Mouse (Mus musculus) adrenal gland, postnatal 4 days (tissue): ENCODE data around the gene Rfc4. TPM values are rescaled to one million over a fixed set of nuclear protein-coding genes. Genes with fewer than 3 reads are reported as not detected.

ENCODE experiments used
- DNase-seq, 2 experiments: peaks; one replicate each; pipeline ENCODE4 v3.0.0; 2021 to 2022; ENCODE audit warnings: low spot score in 2 of 2, mixed read lengths in 2 of 2
- long read RNA-seq, 2 experiments: library from polyadenylated mRNA; stranded (forward); transcript quantifications; one replicate each; pipeline ENCODE4 v2.0.0; 2021
- total RNA-seq, 2 experiments: library from RNA; stranded (reverse); gene quantifications; 2 replicates each; pipeline ENCODE4 v1.2.3; 2021

The Rfc4 gene
- total RNA-seq, result 10 to 100 TPM; 24.2 to 25.5 TPM
- long read RNA-seq, experiment 1, transcript Rfc4-201 (11 exons, 1,228 nt), result major isoform, 16 of 23 reads
- long read RNA-seq, experiment 1, partial matches to known transcripts, result 4 of 23 reads
- long read RNA-seq, experiment 1, other reads (novel, unspliced or antisense), result 3 of 23 reads
- long read RNA-seq, experiment 2, transcript Rfc4-201 (11 exons, 1,228 nt), result major isoform, 40 of 50 reads
- long read RNA-seq, experiment 2, partial matches to known transcripts, result 2 of 50 reads
- long read RNA-seq, experiment 2, other reads (novel, unspliced or antisense), result 8 of 50 reads

DNA sequence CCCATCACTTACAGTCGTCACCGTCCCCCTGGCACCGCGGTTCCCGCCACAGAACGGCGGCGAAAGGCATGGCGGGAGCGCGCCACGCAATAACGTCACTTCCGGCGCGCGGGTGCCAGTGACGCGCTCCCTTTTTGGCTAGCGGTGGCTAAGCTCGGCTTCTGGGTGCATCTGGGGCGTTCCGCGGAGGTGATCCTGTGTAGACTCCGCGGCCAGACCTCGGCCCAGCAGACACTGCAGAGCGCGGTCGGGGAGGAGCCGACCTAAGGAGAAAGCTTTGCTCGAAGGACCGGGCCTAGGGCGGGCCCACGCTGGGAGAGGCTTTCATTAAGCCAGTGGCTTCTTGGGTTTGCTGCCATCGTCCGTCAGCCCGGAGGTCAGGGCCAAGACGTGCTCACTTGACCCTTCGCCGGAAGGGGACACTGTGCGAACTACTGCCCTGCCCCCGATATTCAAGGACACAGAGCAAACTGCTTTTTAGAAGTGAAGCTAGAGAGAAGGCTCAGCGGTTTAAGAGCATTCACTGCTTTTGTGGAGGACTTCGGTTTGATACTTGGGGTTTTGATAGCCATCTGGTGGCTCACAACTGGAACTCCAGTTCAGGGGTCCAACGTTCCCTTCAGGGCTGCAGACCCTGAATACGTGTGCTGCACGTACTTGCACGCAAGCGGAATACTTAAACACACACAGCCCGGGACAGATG lies at the start of gene Rfc4:
Rfc4 (minus strand) TSS at position 65 of the 703 bp plus-strand sequence.
- peak; percentile 82 to 85 for DNase-seq

GRCm38 (mm10) chr16:23175956-23176355 lies 48.4 kb upstream of the Rfc4 start:
- no peak for DNase-seq

DNA sequence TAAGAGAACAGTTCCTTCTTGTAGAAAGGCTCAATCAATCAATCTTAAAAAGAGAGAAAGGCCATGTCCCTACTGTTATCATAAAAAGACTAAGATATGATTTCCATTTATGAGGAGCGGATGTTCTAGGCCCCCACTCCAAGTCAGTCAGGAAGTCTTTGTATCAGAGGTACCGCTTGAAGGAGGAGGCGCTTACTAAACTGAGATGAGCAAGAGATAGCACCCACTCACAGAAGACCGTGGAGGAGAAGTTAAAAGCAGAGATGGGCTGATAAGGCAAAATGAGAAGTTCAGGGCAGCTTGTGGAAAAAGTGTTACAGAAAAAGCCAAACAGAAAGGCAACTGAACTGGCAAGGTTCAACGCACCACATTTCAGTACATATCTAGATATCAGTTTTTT lies 47.3 kb upstream of the Rfc4 start:
- DNase-seq, result no peak

DNA sequence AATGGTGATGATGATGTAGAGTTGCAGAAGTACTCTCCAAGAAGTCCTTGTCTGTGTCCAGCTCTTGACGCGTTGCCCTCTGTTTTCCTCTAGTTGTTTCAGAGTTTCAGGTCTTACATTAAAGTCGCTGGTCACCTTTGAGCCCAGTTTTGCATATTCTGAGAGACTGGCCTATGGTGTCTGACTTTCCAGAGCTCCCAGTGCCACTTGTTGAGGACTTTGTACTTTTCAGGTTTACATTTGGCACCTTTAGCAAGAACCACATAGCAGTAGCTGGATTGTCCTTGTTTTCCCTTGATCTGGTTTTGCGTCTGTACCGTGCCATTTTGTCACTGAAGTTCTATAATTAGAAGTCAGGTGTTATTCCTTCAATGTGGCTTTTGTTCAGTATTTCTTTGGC lies 46.4 kb upstream of the Rfc4 start:
- DNase-seq, result no peak

DNA sequence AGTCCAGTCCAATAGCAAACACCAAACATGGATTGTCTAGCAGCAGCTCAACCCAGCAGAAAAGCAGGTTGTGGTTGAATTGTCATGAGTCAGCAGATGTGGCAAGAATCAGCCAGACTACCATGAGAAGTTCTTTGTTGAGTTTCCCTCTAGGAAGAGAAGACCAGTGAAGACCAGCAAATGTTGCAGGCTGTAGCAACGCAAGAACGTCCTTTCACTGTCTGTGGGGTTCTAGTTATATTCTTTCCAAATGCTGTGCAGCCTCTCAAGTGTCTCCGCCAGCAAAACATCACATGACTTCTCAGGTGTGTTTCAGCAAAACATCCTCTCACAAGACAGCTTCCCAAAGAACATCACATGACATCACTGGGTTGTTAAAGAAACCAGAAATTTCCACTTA lies 43.3 kb upstream of the Rfc4 start:
- no peak for DNase-seq

DNA sequence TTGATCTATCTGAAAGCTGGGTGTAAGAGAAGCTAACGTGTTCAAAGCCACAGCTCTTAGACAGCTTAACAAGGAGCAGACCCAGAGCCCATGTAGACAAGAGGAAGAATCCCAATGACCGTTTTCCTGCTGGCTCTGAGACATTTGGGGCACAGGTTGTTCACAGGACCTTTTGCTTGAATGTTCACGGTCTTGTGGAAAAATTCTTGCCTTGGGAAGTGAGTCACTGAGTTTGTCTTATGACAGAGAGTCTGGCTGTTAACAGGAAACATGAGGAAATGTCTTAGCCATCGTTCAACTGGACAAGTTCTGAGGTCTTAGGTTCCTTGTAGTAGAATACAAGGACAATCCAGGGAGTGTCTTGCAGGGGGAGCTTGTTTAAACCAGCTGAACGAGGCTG lies 39.5 kb upstream of the Rfc4 start:
- no peak for DNase-seq

GRCm38 (mm10) chr16:23166646-23167045 lies 39.1 kb upstream of the Rfc4 start:
- no peak for DNase-seq

DNA sequence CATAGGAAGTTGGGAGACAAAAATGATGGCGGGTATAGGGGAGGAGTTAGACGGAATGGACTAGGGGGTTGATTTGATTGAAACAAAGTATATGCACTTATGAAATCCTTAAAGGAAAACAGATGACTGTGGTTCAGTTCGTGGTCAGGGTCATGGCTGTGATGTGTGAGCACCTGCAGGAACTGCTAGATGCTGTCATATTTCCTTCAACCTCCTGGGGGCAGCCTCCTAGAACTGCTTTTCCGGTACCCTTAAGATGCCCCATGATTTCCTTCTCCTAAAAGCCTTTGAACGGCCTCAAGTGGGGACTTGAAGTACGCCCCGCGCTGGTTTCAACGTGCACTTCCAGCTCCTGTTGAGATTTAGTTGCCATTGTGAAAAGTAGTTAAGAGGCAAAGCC lies 37.9 kb upstream of the Rfc4 start:
- no peak for DNase-seq

GRCm38 (mm10) chr16:23164443-23164842 lies 36.9 kb upstream of the Rfc4 start:
- no peak for DNase-seq

DNA sequence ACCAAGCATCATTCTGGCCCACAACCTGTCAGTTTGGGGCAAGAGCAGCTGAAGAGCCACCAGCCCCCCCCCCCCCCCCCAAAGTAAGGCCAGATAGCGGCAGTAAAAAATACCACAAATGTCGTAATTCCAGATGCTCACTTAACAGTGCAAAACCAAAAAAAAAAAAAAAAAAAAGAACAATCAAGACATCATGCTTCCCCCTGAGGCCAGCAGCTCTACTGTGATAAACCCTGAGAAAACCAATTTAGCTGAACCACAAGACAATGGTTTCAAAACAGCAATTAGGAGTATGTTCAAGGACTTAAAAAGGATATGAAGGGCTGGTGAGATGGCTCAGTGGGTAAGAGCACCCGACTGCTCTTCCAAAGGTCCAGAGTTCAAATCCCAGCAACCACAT lies 34.6 kb upstream of the Rfc4 start:
- DNase-seq, result no peak

GRCm38 (mm10) chr16:23159749-23160148 lies 32.2 kb upstream of the Rfc4 start:
- no peak for DNase-seq

GRCm38 (mm10) chr16:23158957-23159356 lies 31.4 kb upstream of the Rfc4 start:
- no peak for DNase-seq

GRCm38 (mm10) chr16:23158292-23158691 lies 30.8 kb upstream of the Rfc4 start:
- DNase-seq, result no peak

DNA sequence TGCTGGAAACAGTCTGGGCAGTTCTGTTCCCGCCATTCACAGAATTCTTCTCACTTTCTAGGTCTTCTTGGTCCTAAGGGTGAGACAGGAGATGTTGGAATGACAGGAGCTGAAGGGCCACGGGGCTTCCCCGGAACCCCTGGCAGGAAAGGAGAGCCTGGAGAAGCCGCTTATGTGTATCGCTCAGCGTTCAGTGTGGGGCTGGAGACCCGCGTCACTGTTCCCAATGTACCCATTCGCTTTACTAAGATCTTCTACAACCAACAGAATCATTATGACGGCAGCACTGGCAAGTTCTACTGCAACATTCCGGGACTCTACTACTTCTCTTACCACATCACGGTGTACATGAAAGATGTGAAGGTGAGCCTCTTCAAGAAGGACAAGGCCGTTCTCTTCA lies 29.5 kb upstream of the Rfc4 start:
- no peak for DNase-seq

DNA sequence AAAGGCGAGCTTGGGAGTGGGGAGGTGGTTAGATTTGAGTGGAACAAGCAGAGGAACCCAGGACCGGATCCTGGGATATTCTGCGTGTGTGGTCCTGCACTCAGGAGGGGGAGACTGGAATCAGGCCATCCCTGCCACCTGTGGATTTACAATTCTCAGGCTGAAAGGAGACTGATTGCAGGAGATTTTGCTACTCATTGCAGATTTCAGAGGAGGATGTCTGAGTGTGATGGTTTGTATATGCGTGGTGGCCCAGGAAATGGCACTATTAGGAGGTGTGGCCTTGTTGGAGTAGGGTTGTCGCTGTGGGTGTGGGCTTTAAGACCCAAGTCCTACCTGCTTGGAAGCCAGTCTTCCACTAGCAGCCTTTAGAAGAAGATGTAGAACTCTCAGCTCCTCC lies 26.7 kb upstream of the Rfc4 start:
- DNase-seq, result no peak

GRCm38 (mm10) chr16:23151423-23151822 lies 23.9 kb upstream of the Rfc4 start:
- no peak for DNase-seq

- no peak for DNase-seq
These were observed 21.9 kb upstream of the Rfc4 start for GRCm38 (mm10) chr16:23149396-23149795.

DNA sequence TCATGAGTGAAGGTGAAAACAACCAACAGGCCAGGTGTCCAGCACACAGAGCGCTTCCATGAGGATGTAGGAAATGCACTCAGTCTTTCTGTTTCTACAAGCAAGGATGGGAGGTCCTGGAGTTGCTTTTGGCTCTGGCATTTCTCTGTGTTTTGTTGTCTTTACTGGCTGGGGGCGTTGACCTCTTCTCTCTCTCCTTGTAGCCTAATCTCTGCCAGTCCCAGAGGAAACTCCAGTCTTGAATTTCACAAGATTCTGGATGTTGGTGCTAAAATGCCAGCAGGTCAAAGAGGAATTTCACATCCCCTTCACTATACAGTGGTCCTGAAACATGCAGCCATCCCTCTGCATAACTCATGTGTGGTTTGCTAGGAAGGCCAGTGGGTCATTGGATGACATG lies 21.4 kb upstream of the Rfc4 start:
- no peak for DNase-seq

DNA sequence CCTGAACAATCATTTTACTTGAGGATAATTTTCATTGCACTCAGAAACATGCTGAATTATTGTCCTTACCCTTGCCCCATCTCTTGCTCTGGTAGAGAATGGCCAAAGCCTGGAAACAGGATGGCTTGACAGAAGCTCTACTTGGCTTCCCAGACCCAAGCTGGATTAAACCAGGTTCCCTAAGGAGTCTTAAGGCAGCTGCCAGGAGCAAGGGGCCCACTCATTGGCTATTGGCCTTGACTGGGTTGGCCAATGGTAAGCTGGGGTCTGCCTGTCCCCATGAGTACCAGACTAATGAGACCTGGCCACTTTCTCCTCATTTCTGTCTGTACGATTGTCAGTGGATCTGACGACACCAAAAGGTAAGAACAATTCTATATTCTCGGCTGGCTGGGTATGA lies 18.7 kb upstream of the Rfc4 start, which contains the start of gene Adipoq:
Adipoq (plus strand) TSS at position 257 of the 400 bp plus-strand sequence.
- DNase-seq, result no peak

- no peak for DNase-seq
These were observed 17.7 kb upstream of the Rfc4 start for GRCm38 (mm10) chr16:23145211-23145610.

DNA sequence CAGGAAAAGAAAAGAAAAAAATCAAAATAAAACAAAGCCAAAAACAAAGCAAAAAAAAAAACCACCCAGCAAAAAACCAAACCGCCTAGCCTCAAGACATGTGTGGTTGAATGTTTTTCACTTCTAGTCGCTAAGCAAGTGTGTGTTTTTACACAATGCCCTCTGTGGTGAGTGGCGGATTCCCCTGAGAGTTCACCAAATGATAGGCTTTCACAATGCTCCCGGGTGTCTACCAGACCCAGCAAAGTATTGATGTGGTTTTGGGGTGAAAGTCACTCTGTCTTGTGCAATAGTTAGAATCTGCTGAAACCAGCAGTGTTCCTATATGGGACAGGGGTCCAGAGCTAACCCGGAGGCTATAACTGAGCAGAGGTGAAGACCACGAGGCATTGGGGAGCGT lies 16.8 kb upstream of the Rfc4 start:
- no peak for DNase-seq

DNA sequence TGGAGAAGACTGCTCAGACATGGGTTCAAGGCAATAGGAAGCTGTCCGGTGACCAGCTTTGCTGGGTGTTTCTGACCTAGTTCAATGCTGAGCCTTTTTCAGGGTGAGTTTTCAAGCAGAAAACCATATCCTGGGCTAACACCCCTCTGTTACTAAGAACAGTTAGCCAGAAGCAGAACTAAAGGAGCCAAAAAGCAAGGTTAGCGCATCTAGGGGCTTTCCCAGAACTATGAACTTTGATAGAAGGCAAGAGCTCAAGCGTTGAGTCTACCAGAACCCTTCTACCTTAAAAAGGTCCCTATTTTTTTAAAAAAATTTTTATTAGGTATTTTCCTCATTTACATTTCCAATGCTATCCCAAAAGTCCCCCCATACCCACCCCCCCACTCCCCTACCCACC lies 13.4 kb upstream of the Rfc4 start:
- DNase-seq, result no peak

DNA sequence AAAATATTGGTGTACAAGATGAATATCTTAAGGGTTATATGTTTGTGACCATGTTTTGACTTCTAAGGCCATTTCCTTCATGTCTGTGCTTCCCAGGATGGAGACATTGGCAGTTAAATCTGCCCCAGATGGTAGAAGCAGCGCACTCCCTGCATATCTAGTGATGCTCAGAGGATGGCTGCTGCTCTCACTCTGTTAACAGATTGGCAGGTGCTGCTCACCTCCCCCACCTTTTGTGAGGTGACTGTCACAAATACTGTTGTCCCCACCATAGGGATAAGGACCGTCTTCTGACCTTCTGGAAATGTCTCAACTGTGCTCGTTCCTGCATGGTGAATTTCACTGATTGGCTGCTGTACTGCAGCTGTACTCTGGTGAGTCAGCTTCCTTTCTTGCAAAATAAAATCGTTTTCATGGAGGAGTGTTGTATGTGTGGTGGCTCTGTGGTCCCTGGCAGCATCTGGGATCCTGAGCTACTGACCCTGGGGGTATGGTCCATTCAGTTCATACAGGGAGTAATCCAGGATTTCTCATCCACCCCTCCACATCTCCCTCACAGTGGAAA lies 9.0 kb upstream of the Rfc4 start:
- no peak for DNase-seq
